Mouse (Mus musculus) neural tube, embryonic 14.5 days (tissue): ENCODE results near the gene Gm28048. TPM values are rescaled to one million over a fixed set of nuclear protein-coding genes. Genes with fewer than 3 reads are reported as not detected.

Experiments
- ATAC-seq: fragments of 200-750 bp; cut with Nextera tagmentation; 2 replicates; pipeline ENCODE4 v1.8.0; 2017; ENCODE audit warnings: low read depth, mild to moderate bottlenecking, moderate TSS enrichment, moderate library complexity
- H3K27ac ChIP-seq: fragments of 300-500 bp; sonication (generic); 2 replicates; pipeline ENCODE4 v1.5.1; 2014; ENCODE audit warnings: low read depth, mild to moderate bottlenecking, control low read depth, low read length, moderate library complexity, mixed read lengths
- H3K27me3 ChIP-seq: fragments of 300-500 bp; sonication (generic); 2 replicates; pipeline ENCODE4 v1.6.1; 2014; ENCODE audit warnings: low read length; ENCODE audit not compliant: control insufficient read depth, insufficient read depth
- H3K36me3 ChIP-seq: fragments of 300-500 bp; sonication (generic); 2 replicates; pipeline ENCODE4 v1.6.1; 2014; ENCODE audit warnings: low read length, mixed read lengths; ENCODE audit not compliant: control insufficient read depth, insufficient read depth
- H3K4me1 ChIP-seq: fragments of 300-500 bp; sonication (generic); 2 replicates; pipeline ENCODE4 v1.6.1; 2014; ENCODE audit warnings: low read length; ENCODE audit not compliant: control insufficient read depth, insufficient read depth
- H3K4me2 ChIP-seq: fragments of 300-500 bp; sonication (generic); 2 replicates; pipeline ENCODE4 v1.6.1; 2014; ENCODE audit warnings: mild to moderate bottlenecking, low read depth, low read length, control low read depth
- H3K4me3 ChIP-seq: fragments of 300-500 bp; sonication (generic); 2 replicates; pipeline ENCODE4 v1.5.1; 2014; ENCODE audit warnings: low read depth, low read length, control low read depth, mixed read lengths
- H3K9ac ChIP-seq: fragments of 300-500 bp; sonication (generic); replicated peaks from 2 replicates; pipeline ENCODE4 v1.6.1; 2014; ENCODE audit warnings: low read depth, mild to moderate bottlenecking, control low read depth, low read length, mixed read lengths
- H3K9me3 ChIP-seq: fragments of 300-500 bp; sonication (generic); 2 replicates; pipeline ENCODE4 v1.6.1; 2016; ENCODE audit warnings: low read length; ENCODE audit not compliant: control insufficient read depth
- WGBS: fragments of 180-500 bp; shearing (Covaris S2); extraction: QIAGEN DNeasy Blood & Tissue Kit; methylation state at CpG from one replicate; pipeline ENCODE4 v1.1.7; 2014; 5-methylcytosine and 5-hydroxymethylcytosine counted together
- polyA plus RNA-seq: library from polyadenylated mRNA; unstranded; fragments of >200 nt; fragmentation: Nextera tagmentation; extraction: Ambion mirVana; gene quantifications from 2 replicates; pipeline ENCODE4 v1.2.1, GENCODE M21; 2014

The Gm28048 gene
- polyA plus RNA-seq, 1 experiment from 2014 or later: 1.7 TPM

- no peaks in the 10 kb centered on the region for H3K27me3 ChIP-seq
- H3K9ac ChIP-seq: no peak overlapping the region
- ATAC-seq: no peak
- no peak overlapping the region for H3K4me3 ChIP-seq
- no peaks in the 10 kb centered on the region for H3K9me3 ChIP-seq
- 81% methylated on average over 5 of the region's 5 CpGs for WGBS
- H3K4me2 ChIP-seq: no peak overlapping the region
- H3K4me1 ChIP-seq: no peaks in the 10 kb centered on the region
- H3K36me3 ChIP-seq: no peaks in the 10 kb centered on the region
- no peak overlapping the region for H3K27ac ChIP-seq
Observed at GRCm38 (mm10) chr11:22791726-22792125, 190.2 kb downstream of the Gm28048 start.

- Histone ChIP-seq H3K9me3 (no peaks in the 10 kb centered on the region), H3K9ac (no peak overlapping the region), H3K4me2 (no peak overlapping the region), H3K27ac (no peak overlapping the region), H3K4me3 (no peak overlapping the region), H3K36me3 (no peaks in the 10 kb centered on the region), H3K27me3 (no peaks in the 10 kb centered on the region), H3K4me1 (no peaks in the 10 kb centered on the region)
- 93% methylated on average over 2 of the region's 2 CpGs for WGBS
- ATAC-seq: no peak
Observed at GRCm38 (mm10) chr11:22787833-22788232, 194.1 kb downstream of the Gm28048 start.

Other genes starting within 250 kb of the Gm28048 start
- 1.9 and 2.4 TPM in 2 replicates for gene B3gnt2, start 121.1 kb downstream of the Gm28048 start, polyA plus RNA-seq
- gene Zrsr1, start 10.1 kb downstream of the Gm28048 start, polyA plus RNA-seq: 9.1 and 9.8 TPM in 2 replicates
- 230 and 258 TPM in 2 replicates for gene Commd1, start 292 bp upstream of the Gm28048 start, polyA plus RNA-seq
- 291 and 314 TPM in 2 replicates for gene Cct4, start 8.4 kb upstream of the Gm28048 start, polyA plus RNA-seq
- gene Fam161a, start 25.4 kb upstream of the Gm28048 start, polyA plus RNA-seq: 4.1 and 4.2 TPM in 2 replicates